Mouse (Mus musculus) midbrain, embryonic 14.5 days (tissue): ENCODE data around the gene Cdc14b. TPM values are rescaled to one million over a fixed set of nuclear protein-coding genes. Genes with fewer than 3 reads are reported as not detected.
A peak's percentile ranks its signal among the peaks of the same experiment; 100 is the strongest.

Source experiments
- ATAC-seq: fragments of 200-750 bp; cut with Nextera tagmentation; 2 replicates; pipeline ENCODE4 v1.8.0; 2017; ENCODE audit warnings: moderate number of reproducible peaks, moderate library complexity; ENCODE audit not compliant: low FRiP score, low TSS enrichment
- DNase-seq: peaks from one replicate; pipeline ENCODE4 v3.0.0-alpha.2; 2015
- H3K27ac ChIP-seq: fragments of 300-500 bp; sonication (generic); replicated peaks from 2 replicates; pipeline ENCODE4 v1.5.1; 2014; ENCODE audit warnings: mild to moderate bottlenecking, low read depth, low read length, moderate library complexity
- H3K27me3 ChIP-seq: fragments of 300-500 bp; sonication (generic); 2 replicates; pipeline ENCODE4 v1.6.1; 2014; ENCODE audit warnings: low read length, control low read depth, mixed read lengths; ENCODE audit not compliant: control insufficient read depth, insufficient read depth
- H3K36me3 ChIP-seq: fragments of 300-500 bp; sonication (generic); 2 replicates; pipeline ENCODE4 v1.6.1; 2014; ENCODE audit warnings: low read length, control low read depth; ENCODE audit not compliant: control insufficient read depth, insufficient read depth
- H3K4me1 ChIP-seq: fragments of 300-500 bp; sonication (generic); 2 replicates; pipeline ENCODE4 v1.6.1; 2014; ENCODE audit warnings: mild to moderate bottlenecking, antibody characterized with exemption, low read length, control low read depth; ENCODE audit not compliant: control insufficient read depth, insufficient read depth
- H3K4me2 ChIP-seq: fragments of 300-500 bp; sonication (generic); 2 replicates; pipeline ENCODE4 v1.6.1; 2014; ENCODE audit warnings: mild to moderate bottlenecking, low read length, moderate library complexity
- H3K4me3 ChIP-seq: fragments of 300-500 bp; sonication (generic); replicated peaks from 2 replicates; pipeline ENCODE4 v1.5.1; 2014; ENCODE audit warnings: low read depth, low read length
- H3K9ac ChIP-seq: fragments of 300-500 bp; sonication (generic); replicated peaks from 2 replicates; pipeline ENCODE4 v1.6.1; 2014; ENCODE audit warnings: mild to moderate bottlenecking, low read length, moderate library complexity
- H3K9me3 ChIP-seq: fragments of 300-500 bp; sonication (generic); 2 replicates; pipeline ENCODE4 v1.6.1; 2016; ENCODE audit warnings: low read length, control low read depth, mixed read lengths; ENCODE audit not compliant: control insufficient read depth
- WGBS: fragments of 180-500 bp; shearing (Covaris S2); extraction: QIAGEN DNeasy Blood & Tissue Kit; methylation state at CpG from one replicate; pipeline ENCODE4 v1.1.7; 2014; 5-methylcytosine and 5-hydroxymethylcytosine counted together
- polyA plus RNA-seq: library from polyadenylated mRNA; unstranded; fragments of >200 nt; fragmentation: Nextera tagmentation; extraction: Ambion mirVana; gene quantifications from 2 replicates; pipeline ENCODE4 v1.2.1, GENCODE M21; 2014

Cdc14b gene
- polyA plus RNA-seq, 1 experiment from 2014 or later = 3.7 TPM

DNA sequence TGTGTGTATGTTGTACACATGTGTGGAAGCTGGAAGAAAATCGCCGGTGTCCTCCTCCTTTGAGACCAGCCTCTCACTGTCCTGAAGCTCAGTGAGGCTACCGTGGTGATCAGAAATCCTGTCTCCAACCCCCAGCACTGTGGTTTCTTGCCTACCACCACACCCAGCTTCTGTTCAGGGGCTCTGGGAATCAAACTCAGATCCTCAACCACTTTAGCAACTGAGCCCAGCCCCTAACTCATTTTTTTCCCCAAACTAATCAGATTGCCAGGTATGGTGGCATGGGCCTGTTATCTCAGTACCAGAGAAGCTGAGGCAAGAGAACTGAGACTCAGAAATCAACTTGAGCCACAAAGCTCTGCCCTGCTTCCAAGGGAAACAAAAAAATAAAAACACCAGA, 39.3 kb downstream of the Cdc14b start:
- H3K36me3 ChIP-seq = no peaks in the 10 kb centered on the region
- H3K4me2 ChIP-seq = no peak overlapping the region
- no peaks in the 10 kb centered on the region for H3K27me3 ChIP-seq
- no peak overlapping the region for H3K4me3 ChIP-seq
- ATAC-seq (no peak), DNase-seq (no peak)
- no peak overlapping the region for H3K9ac ChIP-seq
- WGBS = 83% methylated on average over 3 of the region's 3 CpGs
- no peaks in the 10 kb centered on the region for H3K4me1 ChIP-seq
- H3K27ac ChIP-seq = no peak overlapping the region
- H3K9me3 ChIP-seq = no peaks in the 10 kb centered on the region

DNA sequence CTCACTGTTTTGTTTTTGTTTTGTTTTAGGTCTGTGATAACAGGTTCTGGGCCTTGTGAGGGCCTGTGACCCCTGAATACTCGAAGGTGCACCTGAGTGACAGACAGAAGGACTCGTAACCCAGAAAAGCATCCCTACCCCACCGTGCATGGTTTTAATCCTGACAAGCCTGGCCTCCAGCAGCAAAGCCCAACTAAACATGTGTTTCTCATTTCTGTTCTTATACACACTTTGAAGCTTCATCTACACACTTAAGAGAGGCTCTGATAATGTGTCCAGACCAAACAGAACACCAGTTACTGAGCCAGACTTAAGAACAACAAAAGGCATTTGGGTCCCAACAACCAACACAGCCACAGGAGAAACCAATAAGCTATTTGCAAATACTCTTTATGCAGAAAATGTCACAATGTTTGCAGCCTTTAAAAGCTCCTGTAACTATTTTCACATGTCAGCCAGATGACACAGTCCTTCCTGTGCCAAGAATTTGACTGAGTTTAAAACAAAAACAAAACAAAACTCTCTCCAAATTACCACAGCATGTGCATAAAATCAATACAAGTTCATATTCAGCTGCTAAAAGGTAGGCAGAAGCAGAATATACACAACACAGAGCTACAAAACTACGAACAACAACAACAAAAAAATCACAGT, 39.9 kb downstream of the Cdc14b start:
- H3K9me3 ChIP-seq = no peaks in the 10 kb centered on the region
- DNase-seq = no peak
- WGBS = 87% methylated on average over 4 of the region's 4 CpGs
- no peak overlapping the region for H3K9ac ChIP-seq
- H3K4me2 ChIP-seq = no peak overlapping the region
- no peak overlapping the region for H3K4me3 ChIP-seq
- H3K36me3 ChIP-seq = no peaks in the 10 kb centered on the region
- no peak for ATAC-seq
- no peaks in the 10 kb centered on the region for H3K27me3 ChIP-seq
- H3K27ac ChIP-seq = no peak overlapping the region
- no peaks in the 10 kb centered on the region for H3K4me1 ChIP-seq

DNA sequence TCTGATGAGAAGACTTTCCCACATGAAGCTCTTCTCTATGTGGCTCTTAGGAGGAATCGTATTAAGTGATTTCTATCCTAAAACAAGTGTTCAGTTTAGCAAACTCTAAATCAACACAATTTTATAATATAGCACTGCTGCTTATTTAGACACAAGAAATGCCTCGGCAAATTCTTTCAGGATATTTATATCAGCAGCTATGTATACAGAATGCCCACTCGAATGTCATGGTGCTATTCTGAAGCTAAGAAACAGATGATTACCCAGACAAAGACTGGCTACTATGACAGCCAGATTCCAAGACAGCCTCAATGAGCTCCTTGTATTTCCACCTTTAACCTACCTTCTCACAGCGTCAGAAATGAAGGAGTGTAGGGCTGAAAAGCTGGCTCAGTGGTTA, 42.0 kb downstream of the Cdc14b start:
- 80% methylated on average over 4 of the region's 4 CpGs for WGBS
- Histone ChIP-seq H3K9me3 (no peaks in the 10 kb centered on the region), H3K9ac (no peak overlapping the region), H3K4me2 (no peak overlapping the region), H3K36me3 (no peaks in the 10 kb centered on the region), H3K4me3 (no peak overlapping the region), H3K4me1 (no peaks in the 10 kb centered on the region), H3K27ac (no peak overlapping the region), H3K27me3 (no peaks in the 10 kb centered on the region)
- DNase-seq = no peak
- ATAC-seq = no peak

DNA sequence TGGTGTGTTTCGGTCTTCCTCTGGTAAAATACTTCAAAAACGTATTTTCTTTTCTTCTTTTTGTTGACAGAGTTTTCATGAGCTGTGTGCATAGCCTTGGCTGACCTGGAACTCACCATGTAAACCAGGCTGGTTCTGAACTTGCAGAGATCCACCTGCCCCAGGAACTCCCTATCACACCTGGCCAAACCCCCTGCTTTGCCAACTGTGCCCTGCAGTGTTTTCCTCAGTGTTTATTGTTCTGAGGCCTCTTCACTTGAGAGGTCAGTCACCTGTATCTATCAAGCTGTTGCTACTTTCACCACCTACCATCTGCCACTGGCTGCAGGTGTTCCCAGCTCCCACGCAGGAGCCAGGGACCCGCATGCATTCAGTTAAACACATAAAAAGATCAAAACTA, 48.4 kb downstream of the Cdc14b start:
- 95% methylated on average over 4 of the region's 4 CpGs for WGBS
- Histone ChIP-seq H3K27me3 (no peaks in the 10 kb centered on the region), H3K27ac (no peak overlapping the region), H3K4me1 (no peaks in the 10 kb centered on the region), H3K9me3 (no peaks in the 10 kb centered on the region), H3K4me2 (no peak overlapping the region), H3K9ac (no peak overlapping the region), H3K4me3 (no peak overlapping the region), H3K36me3 (no peaks in the 10 kb centered on the region)
- no peak for DNase-seq
- ATAC-seq = no peak

DNA sequence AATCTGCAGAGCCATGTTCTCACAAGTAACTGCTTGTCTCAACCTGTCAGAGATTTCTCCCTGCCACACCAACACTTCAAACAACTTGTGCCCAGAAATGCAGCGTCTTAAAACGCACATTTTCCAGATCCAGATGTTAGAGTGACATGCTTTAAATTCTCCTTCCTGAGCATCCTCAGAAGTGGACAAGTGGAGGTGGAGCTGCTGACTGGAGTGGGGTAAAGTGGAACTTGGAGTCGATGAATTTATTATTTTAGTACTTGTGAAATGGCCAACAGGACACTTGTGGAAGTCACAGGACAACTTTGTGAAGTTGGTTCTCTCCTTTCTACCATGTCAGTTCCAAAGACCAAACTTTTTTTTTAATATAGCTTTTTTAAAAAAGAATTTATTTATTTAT, 49.4 kb downstream of the Cdc14b start:
- Histone ChIP-seq H3K4me1 (no peaks in the 10 kb centered on the region), H3K36me3 (no peaks in the 10 kb centered on the region), H3K4me2 (no peak overlapping the region), H3K4me3 (no peak overlapping the region), H3K9ac (no peak overlapping the region), H3K27ac (no peak overlapping the region), H3K9me3 (no peaks in the 10 kb centered on the region), H3K27me3 (no peaks in the 10 kb centered on the region)
- 96% methylated on average over 3 of the region's 3 CpGs for WGBS
- ATAC-seq (no peak), DNase-seq (no peak)

DNA sequence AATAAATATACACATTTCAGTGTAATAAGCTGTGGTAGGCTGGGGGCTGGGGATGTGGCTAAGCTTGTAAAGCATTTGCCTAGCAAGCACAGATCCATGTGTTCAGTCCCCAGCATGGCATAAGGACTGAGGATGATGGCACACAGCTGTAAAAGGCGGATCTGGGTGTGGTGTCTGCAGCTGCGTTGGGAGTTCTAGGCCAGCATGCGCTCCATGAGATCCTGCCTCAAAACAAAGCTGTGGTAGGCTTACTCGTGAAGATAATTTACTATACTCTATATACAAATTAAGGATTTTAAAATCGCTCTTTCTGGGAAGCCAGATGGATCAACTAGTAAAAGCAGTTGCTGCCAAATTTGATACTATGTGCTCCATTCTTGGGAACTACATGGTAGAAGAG, 60.2 kb downstream of the Cdc14b start:
- no peaks in the 10 kb centered on the region for H3K9me3 ChIP-seq
- H3K27me3 ChIP-seq = no peaks in the 10 kb centered on the region
- ATAC-seq (no peak), DNase-seq (no peak)
- H3K36me3 ChIP-seq = no peaks in the 10 kb centered on the region
- no peak overlapping the region for H3K4me2 ChIP-seq
- no peak overlapping the region for H3K27ac ChIP-seq
- no peak overlapping the region for H3K4me3 ChIP-seq
- WGBS = 97% methylated on average over 5 of the region's 5 CpGs
- no peaks in the 10 kb centered on the region for H3K4me1 ChIP-seq
- H3K9ac ChIP-seq = no peak overlapping the region

DNA sequence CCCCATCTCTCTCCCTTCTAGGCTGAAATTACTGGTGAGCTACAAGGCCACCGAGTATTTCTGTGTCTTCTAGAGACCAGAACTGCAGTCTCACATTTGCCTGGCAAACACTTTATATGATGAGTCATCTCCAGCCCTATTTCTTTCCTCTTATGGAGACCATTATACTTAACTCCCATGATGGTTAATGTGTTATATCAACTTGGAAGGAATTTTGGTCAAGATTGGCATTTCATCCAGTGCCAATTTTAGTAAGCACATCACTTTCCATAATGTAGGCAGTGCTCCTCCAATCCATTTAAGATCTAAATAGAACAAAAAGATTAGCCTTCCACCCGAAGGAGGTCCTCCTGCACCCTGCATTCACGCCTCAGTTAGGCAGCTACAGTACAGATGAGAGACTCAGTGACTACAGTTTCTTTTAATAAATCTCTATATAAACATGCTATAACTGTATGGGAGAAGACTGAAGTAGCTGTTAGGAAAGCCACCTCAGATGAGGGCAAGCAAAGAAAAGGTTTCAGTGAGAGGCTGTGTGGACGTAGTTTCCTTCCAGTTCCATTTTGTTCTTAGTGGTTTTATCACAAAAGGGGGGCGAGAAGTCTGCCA, 63.0 kb downstream of the Cdc14b start:
- no peak for DNase-seq
- no peaks in the 10 kb centered on the region for H3K27me3 ChIP-seq
- no peak overlapping the region for H3K27ac ChIP-seq
- H3K36me3 ChIP-seq = no peaks in the 10 kb centered on the region
- ATAC-seq = no peak
- no peak overlapping the region for H3K4me2 ChIP-seq
- H3K9me3 ChIP-seq = no peaks in the 10 kb centered on the region
- H3K9ac ChIP-seq = no peak overlapping the region
- H3K4me1 ChIP-seq = no peaks in the 10 kb centered on the region
- no peak overlapping the region for H3K4me3 ChIP-seq
- WGBS = 88% methylated on average over 5 of the region's 5 CpGs

DNA sequence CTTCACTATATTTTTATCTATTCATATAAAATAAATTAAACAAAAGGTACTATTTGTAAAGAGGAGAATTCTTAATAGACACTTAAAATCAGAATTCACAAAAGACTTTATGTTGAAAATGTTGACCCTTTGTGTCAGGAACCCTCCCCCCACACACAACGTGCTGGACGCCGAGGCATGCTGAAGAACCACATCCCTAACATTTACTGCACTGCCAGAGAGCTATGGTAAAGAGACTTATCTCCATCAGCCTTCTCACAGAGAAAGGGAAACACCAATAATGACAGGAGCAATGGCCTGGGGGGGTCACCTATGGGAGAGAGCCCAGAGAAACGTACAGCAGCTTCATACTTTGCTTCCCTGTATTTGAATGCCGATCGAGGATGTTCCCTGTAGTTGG, 66.9 kb downstream of the Cdc14b start:
- WGBS = 88% methylated on average over 6 of the region's 6 CpGs
- no peak for ATAC-seq
- no peaks in the 10 kb centered on the region for H3K27me3 ChIP-seq
- no peak for DNase-seq
- H3K27ac ChIP-seq = no peak overlapping the region
- H3K4me1 ChIP-seq = no peaks in the 10 kb centered on the region
- H3K4me3 ChIP-seq = no peak overlapping the region
- no peaks in the 10 kb centered on the region for H3K36me3 ChIP-seq
- no peak overlapping the region for H3K9ac ChIP-seq
- H3K4me2 ChIP-seq = no peak overlapping the region
- H3K9me3 ChIP-seq = no peaks in the 10 kb centered on the region

DNA sequence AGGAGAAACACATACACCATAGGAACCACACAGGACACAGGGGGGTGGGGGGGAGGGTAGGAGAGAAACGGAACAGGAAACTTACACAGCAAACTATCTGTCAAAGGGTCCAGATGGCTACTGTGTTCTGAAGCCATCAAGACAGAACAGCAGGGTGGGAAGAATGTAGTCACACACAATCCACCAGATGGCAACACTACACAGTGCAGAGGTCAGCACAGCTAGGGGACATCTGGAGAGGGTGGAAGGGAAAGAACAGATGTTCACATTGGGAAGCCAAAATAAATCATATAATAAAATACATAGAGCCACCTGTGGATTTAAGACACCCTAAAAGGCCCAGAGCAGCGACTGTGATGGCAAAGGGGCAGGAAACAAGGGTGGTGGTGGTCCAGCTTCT, 69.9 kb downstream of the Cdc14b start:
- H3K27me3 ChIP-seq = no peaks in the 10 kb centered on the region
- H3K36me3 ChIP-seq = no peaks in the 10 kb centered on the region
- WGBS = 67% methylated on average over 2 of the region's 2 CpGs
- no peaks in the 10 kb centered on the region for H3K4me1 ChIP-seq
- ATAC-seq (no peak), DNase-seq (peak; percentile 8)
- H3K4me3 ChIP-seq = no peak overlapping the region
- no peaks in the 10 kb centered on the region for H3K9me3 ChIP-seq
- H3K9ac ChIP-seq = no peak overlapping the region
- H3K4me2 ChIP-seq = no peak overlapping the region
- no peak overlapping the region for H3K27ac ChIP-seq
